Mouse (Mus musculus) small intestine, adult 2 months (tissue): Measurements from ENCODE around the gene Slc9a9.

ENCODE experiments used
- CTCF ChIP-seq: fragments of 200-500 bp; IDR thresholded peaks from 2 replicates; pipeline ENCODE4 v1.5.1; 2012; ENCODE audit warnings: low read depth, mild to moderate bottlenecking, control low read depth, inconsistent platforms, low read length, moderate library complexity, mixed read lengths; ENCODE audit not compliant: insufficient replicate concordance, insufficient read length; ENCODE audit errors: extremely low read depth
- POLR2A ChIP-seq: fragments of 200-500 bp; IDR thresholded peaks from 2 replicates; pipeline ENCODE4 v1.6.1; 2012; ENCODE audit warnings: low read depth, mild to moderate bottlenecking, control low read depth, inconsistent platforms, low read length, moderate library complexity

DNA sequence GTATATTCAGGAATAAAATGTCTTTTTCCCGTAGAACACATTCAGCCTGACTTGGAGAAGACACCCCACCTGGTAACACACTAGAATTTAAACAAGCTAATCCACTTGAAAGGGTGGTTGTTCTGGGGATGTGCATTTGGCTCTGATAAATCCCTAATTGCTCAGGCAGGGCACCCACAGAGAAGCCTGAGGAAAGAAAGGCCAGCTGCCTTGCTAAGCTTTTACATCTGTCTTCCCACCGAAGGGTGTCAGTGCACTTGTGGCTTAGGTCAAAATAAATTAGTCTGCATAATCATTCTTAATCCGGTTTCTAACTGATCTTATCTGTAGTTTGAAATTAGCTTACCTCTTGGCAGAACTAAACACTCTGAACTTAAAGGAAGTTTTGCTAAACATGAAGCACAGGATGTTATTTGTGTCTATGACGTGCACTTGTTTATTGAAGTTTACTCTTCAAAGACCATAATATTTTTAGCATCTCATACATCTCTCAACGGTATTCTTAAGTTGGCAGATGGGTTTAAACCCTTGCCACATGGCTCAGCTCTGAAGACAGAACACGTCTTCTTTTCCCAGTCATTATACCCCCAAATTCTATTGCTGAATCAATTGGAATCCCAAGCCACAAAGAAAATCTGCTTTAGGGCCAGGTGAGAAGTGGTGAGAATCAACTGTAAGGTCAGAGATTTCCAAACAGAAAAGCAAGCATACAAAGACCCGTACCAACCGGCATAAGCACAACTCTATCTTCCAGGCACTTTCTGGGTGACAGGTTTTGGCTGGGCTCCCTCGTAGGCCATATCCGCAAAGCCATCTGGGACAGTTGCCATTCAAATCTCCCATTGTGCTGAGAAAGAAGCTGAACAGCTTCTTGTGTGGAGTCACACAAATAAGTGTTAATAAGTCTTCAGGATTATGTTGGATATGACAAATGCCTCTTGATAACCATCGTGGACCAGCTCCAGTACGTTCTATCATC lies 443.7 kb downstream of the Slc9a9 start:
- TF ChIP-seq CTCF (no peak), POLR2A (no peak)
